Mouse (Mus musculus): ENCODE data around the gene Fbxo33.
A peak's percentile ranks its signal among the peaks of the same experiment; 100 is the strongest.

Gene Fbxo33

DNA sequence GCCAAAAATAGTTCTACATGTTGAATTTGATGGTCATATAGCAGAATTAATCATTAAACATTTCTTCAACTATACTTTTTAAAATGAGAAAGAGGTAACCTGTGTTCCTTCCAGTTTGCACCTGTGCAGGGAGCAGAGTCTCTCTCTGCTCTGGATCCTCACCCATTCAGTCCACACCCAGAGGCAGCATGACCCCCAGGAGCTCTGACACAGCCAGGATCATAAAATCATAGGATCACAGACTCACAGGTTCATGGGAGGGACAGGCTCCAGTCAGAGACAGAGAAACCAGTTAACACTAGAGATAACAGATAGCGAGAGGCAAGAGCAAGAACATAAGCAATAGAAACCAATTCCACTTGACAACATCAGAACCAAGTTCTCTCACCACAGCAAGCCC lies 11.7 kb downstream of the Fbxo33 start:
- TF ChIP-seq GATA4 (IDR thresholded peaks at IDR 0.05; ENCODE audit: insufficient replicate concordance, low read length), result no peak

DNA sequence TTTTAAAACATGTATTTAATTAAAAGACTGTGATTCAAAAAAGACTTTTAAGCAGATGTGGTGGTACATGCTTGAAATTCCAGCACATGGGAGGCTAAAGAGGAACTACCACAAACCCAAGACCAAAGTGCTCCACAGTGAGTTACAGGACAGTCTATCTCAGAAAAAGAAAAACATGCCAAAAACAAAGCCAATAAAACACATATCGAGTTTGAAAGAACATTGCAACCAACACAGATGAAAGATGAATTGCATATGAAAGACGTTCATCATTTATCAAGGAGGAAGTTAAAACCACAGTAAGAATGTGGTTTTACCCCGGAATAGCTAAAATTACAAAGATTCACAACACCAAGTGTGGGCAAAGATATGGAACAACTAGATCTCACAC lies 12.5 kb downstream of the Fbxo33 start:
- no peak for TF ChIP-seq GATA4 (IDR thresholded peaks at IDR 0.05; ENCODE audit: insufficient replicate concordance, low read length)

DNA sequence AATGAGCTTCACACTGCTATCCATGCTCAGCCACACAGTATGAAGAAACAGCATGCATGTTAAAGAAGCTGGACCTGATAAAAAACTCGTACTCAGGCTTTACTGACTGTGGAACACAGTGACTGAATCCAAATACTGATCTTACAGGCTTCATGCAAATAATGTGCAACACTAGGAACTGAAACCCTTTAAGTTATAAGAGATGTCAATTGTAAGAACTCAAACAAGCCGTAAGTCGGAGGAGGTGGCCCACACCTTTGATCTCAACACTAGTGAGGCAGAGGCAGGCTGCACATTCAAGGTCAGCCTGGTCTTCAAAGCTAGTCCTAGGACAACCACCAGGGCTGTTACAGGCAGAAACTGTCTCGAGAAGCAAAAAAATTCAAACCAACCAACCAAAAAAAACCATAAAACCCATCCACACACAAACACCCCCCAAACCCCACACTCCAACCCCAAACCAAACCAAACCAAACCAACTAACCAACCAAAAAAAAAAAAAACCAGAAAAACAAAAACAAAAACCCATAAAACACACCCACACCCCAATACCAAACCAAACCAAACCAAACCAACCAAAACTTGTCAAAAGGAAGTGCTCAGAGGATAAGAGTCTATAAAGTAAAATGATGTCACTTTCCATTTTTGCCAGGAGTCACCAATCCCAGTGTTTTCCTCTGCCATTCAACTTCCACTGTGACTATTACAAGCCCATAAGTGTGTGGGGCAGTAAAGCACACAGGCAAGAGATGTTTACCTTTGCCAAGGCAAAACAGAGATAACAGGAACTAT lies 13.1 kb downstream of the Fbxo33 start:
- TF ChIP-seq GATA4 (IDR thresholded peaks at IDR 0.05; ENCODE audit: insufficient replicate concordance, low read length), result no peak

DNA sequence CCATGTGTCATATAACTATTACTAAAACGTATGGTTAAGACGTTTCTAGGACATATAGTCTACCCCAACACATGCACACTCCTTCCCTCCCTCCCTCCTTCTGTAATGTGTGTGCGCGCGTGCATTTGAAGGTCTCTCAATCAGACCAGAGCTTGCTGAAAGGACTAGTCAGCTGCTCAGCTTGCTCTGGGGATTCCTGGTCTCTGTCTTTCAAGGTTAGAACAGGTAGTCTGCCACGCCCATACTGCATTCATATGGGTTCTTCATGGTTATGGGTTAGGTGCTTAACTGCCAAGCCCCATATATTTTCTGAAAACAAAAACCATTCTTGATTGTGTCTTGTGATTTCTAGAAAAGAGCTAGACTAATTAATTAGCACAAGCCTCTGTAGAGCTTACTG lies 14.0 kb downstream of the Fbxo33 start:
- no peak for TF ChIP-seq GATA4 (IDR thresholded peaks at IDR 0.05; ENCODE audit: insufficient replicate concordance, low read length)

DNA sequence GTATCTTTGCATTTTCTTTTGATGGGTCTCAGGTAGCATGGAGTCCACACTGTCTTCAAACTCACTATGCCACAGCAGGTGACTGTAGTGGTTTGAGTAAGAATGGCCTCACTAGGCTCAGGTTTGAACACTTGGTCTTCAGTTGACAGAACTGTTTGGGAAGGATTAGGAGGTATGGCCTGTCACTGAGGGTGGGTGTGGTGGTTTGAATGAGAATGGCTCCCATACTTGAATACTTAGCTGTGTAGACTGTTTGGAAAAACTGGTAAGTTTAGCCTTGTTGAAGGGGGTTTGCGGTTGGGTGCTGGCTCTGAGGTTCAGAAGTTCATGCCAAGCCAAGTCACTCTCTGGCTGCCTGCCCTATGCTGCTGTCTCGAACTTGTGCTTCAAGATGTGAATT lies 20.2 kb downstream of the Fbxo33 start:
- TF ChIP-seq GATA4 (IDR thresholded peaks at IDR 0.05; ENCODE audit: insufficient replicate concordance, low read length), result no peak

DNA sequence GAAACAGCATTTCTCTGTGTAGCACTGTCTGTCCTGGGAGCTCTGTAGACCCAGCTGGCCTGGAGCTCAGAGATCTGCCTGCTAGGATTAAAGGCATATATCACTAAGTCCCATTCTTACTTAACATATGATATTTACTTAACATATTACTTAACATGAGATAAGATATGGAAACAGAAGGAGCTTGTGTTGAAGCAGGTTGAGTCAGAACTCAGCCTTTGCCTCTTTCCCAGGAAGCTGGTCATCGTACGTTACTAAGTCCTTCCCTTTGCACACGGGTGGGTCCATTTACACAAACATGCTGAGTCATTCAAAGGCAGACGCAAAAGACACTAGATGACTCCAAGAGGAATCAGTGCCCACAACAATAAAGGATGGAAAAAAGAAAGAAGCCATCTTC lies 20.8 kb downstream of the Fbxo33 start:
- no peak for TF ChIP-seq GATA4 (IDR thresholded peaks at IDR 0.05; ENCODE audit: insufficient replicate concordance, low read length)

DNA sequence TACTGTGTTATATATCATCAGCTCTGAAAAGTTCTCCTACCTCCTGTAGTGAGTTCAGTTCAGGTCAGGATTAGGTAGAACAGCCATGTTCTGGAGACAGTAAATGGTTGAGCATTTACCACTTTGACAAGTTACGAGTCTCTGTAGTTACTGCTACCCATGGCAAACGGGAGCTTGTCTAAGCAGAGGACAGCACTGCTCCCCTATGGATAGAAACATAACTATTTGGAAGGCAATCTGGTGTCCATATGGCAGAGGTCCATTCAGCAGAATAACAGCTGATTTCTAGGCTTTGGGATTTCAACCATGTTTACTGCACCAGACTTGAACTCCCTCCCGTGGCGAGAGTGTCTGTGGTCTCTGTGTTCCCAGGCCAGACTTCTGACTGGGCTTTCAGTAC lies 23.6 kb downstream of the Fbxo33 start:
- TF ChIP-seq GATA4 (IDR thresholded peaks at IDR 0.05; ENCODE audit: insufficient replicate concordance, low read length), result no peak

DNA sequence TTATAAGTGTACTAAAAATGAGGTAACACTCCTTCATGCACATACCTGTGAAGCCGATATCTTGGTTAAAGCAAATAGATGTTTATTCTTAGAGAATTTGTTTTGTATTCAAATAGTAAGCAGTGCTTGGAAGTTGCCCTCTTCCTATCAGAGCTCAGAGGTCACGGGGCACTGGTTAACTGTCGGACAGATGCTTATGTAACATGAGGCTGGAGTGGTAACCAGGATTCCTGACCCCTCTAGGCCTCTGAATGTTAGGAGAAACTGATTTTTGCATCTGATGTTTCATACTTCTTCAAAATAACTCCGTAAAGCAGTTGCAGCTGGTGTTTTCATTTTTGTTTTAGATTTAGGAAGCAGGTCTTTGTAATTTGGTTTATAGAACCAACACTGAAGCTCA lies 24.5 kb downstream of the Fbxo33 start:
- 0 out of 2 replicates have a peak, but pooled peaks have one; percentile 45 for TF ChIP-seq GATA4 (IDR thresholded peaks at IDR 0.05; ENCODE audit: insufficient replicate concordance, low read length)

DNA sequence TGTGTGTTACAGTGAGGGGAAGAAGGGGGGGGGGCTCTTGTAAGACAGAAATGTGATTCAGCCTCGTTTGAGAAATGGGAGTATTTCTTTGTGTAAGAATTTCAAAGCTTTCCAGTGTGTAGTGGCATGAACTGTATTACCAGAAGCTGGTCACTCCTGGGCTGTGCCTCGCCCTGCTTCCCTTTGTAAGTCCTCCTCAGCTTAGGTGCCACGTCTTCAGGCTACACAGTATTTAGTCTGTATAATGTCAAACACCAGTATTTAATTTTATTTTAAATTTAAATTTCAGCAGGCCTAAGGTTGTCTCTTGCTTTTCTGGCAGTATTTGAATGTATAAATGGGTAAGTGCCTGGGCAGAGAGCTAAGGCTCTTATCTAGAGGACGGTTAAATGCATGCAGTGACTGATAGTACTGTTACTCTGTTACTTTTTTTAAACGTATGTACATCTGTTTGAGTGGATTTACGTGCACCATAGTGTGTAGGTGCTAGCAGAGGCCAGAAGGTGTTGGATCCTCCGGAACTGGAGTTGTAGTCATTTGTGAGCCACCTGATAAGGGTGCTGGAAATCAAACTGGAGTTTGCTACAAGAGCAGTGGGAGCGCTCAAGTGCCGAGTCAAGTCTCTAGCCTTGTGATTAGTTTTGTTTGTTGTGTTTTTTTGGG lies 25.1 kb downstream of the Fbxo33 start:
- no peak for TF ChIP-seq GATA4 (IDR thresholded peaks at IDR 0.05; ENCODE audit: insufficient replicate concordance, low read length)

DNA sequence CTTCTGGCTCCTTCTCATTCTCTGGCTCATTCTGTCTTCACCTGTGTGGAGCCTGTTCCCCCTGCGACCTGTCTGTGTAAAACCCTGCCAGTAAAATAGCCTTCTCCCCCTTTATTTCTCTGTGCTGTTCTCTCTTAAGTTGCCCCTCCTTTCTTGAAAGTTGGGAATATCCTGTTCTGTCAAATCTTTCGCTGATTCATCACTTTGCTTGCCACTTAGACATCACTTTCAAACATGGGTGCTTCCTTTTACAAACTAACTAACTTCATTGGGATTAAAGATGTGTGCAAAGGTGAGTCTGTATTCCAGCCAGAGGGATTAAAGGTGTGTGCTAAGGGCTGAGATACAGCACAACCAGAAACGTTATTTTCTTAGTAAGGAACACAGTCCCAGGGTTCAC lies 25.9 kb downstream of the Fbxo33 start:
- TF ChIP-seq GATA4 (IDR thresholded peaks at IDR 0.05; ENCODE audit: insufficient replicate concordance, low read length), result no peak

DNA sequence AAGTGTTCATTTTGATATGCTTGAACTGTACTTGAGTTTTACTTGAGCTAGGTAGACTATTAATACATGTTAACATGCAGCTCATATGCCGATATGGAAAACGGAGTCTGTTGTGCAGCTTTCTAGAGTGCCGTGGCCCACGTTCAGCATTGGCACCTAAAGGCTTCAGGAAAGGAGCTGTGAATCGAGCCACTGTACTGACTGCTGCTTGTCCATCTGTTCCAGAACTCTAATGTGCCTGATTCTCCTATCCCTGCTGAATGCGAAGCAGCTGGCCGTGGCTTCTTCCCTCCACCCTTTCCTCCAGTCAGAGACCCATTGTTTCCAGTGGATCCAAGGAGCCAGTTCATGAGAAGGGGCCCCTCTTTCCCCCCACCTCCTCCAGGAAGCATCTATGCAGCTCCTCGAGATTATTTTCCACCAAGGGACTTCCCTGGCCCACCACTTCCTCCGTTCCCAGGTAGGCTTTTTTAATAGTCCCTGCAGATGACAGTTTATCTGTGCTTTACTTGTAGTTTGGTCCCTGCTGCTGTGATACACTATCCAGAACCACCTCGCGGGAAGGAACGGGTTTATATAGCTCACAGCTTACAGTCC lies 31.3 kb downstream of the Fbxo33 start:
- no peak for TF ChIP-seq GATA4 (IDR thresholded peaks at IDR 0.05; ENCODE audit: insufficient replicate concordance, low read length)

DNA sequence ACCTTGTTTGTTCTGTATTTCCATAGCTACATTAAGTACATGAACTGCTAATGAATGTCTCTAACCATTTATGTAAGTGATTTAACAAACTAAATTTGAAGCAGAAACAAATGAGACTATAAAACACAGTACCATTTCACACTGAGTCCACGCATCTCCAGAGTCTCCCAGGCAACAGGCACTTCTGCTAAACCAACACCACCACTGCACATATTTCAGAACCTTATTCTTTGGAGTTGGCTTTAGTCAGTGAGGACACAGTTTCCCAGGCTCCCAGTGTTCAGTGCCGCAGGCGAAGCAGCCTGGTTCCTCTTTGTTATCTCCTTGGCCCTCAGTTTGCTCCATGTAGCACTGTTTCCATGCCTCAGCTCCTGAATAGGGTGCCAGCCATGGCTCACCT lies 41.7 kb downstream of the Fbxo33 start:
- no peak for TF ChIP-seq GATA4 (IDR thresholded peaks at IDR 0.05; ENCODE audit: insufficient replicate concordance, low read length)

DNA sequence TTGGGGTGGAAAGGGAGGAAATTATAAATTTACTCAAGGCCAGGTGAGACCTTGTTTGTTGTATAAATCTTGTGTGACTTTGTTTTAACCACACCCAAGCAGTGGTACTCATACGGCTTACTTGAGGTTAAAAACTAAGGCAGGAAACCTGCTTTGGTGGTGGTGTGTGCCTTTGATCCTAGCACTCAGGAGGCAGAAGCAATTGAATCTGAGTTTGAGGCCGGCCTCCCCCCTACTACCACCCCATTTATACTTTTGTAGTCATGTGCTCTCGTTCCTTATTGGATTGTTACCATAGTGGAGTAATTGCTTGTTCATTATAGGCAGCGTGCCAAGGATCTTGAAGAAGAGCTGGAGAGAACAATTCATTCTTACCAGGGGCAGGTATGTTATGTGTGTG lies 49.6 kb downstream of the Fbxo33 start:
- TF ChIP-seq GATA4 (IDR thresholded peaks at IDR 0.05; ENCODE audit: insufficient replicate concordance, low read length), result no peak

DNA sequence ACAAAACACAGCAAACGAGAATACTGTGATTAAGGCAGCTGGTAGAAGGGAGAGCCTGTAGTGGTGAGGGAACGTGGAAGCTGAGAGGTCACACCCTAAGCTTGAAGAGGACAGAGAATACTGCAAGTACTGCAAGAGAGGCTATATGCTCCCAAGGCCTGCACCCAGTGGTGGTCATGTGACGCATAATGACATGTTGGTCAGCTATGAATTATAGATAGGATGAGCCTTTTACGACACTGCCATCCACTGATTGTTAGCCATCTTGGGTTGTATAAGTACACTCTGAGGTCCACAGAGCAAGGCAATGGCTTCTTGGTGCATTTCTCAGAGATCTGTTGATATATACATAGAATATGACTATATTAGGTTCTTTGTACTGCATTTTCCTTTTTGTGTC lies 53.0 kb downstream of the Fbxo33 start:
- no peak for TF ChIP-seq GATA4 (IDR thresholded peaks at IDR 0.05; ENCODE audit: insufficient replicate concordance, low read length)

DNA sequence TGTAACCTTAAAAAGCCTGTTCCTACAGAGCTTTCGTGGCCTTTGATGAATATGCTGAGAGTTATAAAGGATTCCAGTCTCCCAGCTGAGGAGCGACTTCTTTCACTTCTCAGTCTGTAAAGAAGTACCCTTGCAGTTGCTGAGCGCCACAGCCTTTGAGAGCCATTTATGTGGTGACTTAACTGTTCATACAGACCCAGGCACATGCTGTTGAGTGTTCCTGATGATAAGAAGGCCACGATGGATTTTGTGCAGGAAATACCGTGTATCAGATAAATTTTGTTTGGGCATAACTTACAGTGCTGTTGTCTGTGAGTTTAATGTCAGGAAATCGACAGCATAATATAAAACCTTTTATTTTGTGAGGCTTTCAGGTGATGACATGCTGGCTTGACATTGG lies 55.0 kb downstream of the Fbxo33 start:
- no peak for TF ChIP-seq GATA4 (IDR thresholded peaks at IDR 0.05; ENCODE audit: insufficient replicate concordance, low read length)

DNA sequence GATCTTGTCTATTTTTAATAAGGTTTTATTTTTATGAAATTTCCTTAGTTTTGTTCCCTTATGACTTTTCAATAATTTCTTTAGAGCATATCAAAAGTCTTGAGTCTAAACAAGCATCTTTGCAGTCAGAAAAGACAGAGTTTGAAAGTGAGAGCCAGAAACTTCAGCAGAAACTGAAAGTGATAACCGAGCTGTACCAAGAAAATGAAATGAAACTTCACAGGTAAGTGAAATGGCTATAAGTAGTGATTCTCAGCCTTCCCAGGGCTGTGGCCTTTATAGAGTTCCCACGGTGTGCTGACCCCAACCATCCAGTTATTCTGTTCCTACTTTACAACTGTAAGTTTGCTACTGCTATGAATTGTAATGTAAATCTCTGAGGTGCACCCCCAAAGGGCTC lies 56.7 kb downstream of the Fbxo33 start:
- TF ChIP-seq GATA4 (IDR thresholded peaks at IDR 0.05; ENCODE audit: insufficient replicate concordance, low read length), result no peak

Data from liver, adult (tissue).